Mouse (Mus musculus) thymus, postnatal 10 days (tissue): ENCODE measurements around the gene Sv2c.
"Not testable (repeated sequence)": the region's sequence is repeated elsewhere in the genome, so short reads cannot be mapped to it uniquely, and the experiment has no call there.

Source experiments
- DNase-seq, 2 experiments: peaks; one replicate each; pipeline ENCODE4 v3.0.0; 2021; ENCODE audit warnings: low spot score in 2 of 2

The Sv2c gene

DNA sequence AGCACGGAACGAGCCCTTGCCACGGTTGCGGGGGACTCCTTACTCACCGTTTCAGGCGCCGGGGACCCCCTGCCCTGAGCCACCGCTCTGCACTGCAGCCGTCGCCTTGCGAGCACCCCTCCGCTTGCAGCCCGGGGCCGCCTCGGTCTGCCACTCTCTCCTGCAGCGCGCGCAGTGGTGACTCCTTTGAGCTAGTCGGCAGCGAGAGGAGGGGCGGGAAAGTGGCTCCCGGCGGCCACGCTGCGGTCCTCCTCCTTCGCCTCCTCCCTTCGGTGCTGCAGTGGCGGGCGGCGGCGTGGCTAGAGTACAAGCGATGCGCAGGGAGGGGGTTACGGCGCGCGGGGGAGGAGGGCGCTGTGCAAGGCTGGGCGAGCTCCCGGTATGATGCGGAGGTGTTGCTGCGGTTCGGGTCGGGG, at the start of gene Sv2c:
Sv2c (minus strand) TSS at position 177 of the 416 bp plus-strand sequence.
- DNase-seq, result no peak

DNA sequence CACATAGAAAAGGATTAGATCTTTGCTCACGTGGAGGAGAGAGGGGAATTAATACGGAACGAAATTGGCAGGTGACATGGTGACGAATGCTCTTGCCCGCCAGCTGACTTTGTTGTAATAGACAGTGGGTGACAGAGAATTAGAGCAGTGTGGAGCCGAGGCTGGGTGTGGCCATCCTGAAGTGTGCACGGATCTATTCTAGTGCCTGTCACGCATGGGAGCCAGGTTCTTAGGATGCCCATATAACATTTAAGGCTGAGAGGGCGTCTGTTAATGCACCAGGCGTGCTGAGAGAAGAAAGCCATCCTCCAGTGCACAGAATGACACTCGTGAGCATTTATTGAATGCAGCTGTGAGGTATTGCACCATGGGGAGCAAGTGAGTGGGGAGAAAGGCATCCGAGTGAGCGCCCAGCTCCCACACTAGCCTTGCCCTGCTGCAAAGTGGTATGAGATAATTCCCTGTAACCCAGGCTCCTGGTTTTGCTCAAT, 48.3 kb upstream of the Sv2c start:
- DNase-seq, result no peak

DNA sequence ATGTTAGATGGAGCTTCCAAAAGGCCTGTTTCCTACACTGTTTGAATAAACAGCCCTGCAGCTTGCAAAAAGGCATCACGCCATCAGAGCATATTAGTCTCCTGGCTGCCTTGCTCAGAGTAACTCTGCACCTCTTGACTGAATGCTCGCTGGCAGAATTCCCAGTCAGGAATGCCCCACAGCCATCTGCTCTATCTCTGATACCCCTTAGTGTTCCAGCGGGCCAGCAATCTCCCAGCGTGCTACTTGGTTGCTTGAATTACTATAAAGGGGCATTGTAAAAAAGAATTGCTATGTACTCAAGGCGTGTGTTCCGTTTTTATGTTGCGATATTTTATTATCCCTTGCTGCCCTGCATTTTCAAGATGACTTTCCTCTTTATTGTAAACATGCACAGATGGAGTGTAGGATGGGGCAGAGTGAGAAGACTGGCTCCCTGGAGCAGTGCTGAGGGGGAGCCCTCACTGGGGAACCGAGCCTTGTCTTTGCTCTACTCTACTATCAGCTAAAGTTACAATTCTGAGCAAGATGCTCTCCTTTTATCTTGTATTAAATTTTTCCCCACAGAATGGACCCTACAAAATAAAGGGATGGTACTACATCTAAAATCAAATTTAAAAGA, 43.3 kb upstream of the Sv2c start:
- no peak for DNase-seq

DNA sequence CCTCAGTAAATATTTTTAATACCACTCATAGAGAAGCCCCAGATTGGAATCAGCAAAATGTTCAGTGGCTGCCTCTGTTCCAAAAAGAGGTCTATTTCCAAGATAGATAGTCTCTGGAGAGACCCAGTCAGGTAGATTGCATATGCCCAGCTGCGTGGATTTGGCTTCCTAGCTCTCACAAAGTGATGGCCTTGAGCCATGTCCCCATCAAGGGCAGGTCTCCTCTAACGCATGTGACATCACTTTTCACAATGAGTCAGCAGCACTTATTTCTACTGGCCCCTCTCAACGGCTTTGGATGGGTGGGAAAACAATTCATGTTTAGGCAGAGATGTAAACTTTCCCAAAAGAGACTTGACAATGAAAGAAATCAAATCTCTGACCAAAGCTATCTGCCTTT, 41.3 kb upstream of the Sv2c start:
- DNase-seq, result no peak

DNA sequence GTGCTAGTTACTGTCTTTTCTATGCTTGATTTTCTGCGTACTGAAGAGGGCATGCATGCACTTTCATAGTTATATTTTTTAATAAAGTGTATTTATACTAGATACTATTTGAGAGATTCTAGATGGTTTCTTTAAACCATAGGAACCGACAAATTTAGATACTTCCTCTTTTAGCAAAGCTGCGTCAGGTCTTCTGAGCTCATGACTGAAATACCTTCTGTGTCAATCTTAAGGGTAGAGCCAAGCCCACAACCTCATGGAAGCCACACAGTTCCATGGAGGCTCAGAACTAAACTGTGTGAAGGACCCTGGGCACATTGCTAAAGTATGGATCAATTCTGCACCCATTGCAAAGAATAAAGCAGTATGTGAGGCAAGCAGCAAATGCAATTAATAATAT, 39.9 kb upstream of the Sv2c start:
- no peak for DNase-seq

DNA sequence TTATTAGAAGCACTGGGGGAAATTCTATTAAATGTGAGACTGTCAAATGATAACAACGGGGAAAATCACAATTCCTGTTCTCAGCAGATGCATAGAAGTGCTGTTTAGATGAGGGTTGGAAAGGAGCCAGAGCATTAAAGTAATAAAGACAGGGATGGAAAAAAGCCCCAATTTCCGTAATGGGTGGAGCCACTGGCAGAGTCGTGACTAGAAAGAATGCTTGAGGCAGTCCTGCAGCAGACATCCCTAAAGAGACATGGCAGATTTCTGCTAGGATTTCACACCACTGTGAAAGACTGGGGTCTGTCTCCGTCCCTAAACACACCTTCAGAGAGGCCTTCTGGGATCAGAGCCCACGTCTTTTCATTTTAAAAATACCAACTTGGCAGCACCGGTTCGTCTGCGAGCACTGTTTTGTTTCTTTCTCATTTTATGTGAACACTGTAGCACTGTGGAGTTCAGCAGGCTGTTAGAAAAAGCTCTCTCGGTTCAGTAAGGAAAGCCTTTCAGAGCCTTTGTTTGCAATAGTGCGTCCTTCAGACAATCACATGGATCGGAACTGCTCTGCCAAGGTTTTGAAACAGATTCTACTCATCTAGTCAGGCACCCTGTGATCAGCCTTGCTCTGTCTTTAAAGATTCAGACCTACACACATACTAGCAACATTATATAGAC, 36.8 kb upstream of the Sv2c start:
- DNase-seq, result no peak

DNA sequence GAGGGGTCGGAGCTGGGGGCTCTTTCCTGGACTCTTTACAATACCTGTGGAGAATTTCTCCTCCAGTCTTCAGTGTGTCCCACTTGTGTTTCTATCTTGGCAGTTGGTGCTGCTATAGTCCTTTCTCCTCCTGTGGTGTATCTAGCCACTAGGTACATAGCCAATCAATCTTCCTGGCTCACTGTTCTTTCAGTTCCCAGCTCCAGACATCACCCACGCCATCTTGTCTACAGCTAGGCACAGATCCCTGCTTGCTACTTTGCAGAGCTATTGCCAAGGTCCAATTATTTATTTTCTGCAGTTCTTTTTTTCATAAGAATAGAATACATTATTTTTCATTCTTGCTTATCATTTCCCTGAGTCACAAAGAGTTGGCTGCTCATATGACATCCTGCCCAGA, 34.2 kb upstream of the Sv2c start:
- no peak for DNase-seq

DNA sequence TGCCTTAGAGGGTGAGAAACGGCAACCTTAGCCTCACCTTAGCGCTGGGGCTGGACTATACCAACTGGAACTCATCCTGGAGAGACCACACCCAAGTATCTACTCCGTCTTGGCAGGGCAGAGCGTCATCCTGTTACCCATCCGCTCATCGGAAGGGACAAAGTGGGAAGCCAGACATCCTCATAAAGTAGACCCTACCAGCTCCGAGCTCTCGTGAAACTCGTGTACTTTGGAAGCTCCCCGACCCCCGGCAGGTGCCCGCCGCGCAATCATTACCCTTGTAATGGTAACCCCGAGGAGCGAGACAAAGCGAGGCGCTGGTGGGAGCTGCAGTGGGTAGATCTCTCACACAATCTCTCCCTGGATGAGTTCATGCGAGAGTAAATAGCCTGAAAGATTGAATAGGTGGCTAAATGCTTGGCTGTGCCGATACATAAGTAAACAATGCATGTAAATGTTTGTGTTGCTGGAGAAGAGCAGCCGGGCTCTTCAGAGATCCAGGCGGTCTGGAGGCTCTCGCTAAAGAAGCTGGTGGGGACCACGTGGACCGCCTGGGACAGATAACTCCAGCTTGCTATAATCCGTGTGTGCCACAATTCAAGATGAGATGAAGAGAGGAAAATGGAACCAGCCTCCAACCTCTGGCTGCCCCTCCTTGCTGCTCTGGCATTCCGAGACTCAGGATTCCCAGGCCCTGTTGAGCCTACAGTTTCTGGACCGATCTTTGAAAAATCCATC, 1.2 kb upstream of the Sv2c start:
- no peak for DNase-seq

DNA sequence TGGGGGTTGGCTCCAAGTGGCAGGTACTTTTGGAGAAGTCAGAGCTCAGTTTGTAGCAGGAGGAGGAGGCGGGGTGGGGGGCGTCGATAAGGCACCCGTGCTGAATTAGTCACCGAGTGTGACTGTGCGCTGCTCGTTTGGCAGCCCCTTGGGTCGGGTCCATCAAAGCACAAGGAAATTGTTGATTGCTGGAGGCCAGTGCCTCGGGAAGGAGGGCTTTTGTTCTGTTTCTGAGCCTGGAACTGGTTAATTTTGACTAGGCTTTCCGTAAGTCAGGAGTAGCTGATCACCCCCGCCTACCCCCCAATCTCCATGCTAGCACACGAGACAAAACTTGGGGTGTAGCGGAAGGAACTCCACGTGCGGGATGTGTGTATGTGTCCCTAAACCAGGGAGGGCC, 456 bp upstream of the Sv2c start:
- no peak for DNase-seq

DNA sequence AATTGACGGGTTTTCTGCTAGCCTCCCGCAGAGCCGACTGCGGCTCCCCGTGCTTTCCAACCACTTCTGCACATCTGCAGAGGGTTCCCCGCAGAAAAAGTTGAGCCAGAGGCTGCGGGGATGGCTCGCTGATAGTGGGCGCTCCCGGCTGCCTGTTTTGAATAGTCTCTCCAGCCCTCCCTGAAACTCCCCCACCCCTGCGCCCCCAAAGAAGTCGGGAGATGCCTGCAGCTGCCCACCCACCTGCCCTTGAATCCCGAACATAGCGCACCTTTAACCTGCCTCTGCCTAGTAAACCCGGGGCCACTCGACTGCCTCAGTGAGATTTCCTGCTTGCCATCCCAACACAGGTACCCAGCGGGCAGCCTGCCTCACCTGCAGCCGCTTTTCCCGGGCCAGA, 466 bp downstream of the Sv2c start:
- DNase-seq, result no peak

DNA sequence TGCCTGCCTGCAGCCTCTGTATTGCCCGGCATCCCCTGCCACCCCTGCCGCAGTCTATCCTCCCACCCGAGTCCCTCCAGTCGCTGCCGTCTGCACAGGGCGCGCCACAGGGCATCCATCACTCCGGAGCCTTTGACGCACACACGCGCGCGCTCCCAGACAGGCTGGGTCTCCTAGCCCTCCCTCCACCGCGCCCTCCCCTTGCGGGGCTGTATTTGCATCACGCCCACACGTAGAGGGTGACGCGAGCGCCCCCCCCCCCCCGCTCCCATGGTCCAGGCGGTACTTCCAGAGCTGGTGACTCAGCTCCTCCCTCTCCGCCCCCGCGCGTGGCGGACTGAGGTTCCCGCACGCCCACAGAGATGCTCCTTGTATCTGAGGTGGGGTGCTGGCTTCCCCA, 1.3 kb downstream of the Sv2c start:
- peak in 1 of 2 experiments; percentile 3 for DNase-seq

DNA sequence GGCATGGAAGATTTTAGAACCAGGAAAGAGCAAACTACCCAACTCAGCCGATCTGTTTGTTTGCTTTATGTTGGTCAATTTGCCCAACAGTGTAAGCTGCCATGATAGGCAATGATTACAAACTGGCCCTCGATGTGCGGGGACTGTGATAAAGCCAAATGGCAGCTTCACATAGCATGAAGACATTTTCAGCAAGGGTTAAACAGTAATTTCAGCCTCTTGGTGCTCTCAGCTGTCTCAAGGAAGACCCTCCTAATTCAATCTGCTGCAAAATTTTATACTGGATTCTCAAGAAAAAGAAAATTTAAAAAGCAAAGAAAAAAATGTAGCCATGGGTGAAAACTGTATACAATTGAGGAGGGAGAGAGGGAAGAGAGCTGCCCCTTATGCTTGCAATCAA, 3.3 kb downstream of the Sv2c start:
- DNase-seq, result no peak

DNA sequence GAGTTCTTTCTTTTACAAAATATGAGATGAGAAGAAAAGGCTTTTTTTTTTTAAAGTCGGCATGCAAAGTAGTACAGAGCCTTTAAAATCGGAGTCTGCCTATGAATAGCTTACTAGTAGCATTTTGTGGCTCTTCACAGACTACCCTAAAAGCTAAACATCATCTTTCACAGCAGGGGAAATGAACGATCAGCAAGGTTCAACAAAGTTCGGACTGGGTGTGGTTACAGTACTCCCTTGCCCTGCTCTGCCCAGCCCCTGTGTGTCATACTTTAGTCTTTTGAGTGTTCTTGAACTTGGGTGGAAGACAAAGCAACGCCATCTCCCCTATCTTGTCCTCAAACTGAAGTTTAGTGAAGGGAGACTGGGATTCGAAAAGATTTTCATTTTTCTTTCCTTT, 5.7 kb downstream of the Sv2c start:
- no peak for DNase-seq

DNA sequence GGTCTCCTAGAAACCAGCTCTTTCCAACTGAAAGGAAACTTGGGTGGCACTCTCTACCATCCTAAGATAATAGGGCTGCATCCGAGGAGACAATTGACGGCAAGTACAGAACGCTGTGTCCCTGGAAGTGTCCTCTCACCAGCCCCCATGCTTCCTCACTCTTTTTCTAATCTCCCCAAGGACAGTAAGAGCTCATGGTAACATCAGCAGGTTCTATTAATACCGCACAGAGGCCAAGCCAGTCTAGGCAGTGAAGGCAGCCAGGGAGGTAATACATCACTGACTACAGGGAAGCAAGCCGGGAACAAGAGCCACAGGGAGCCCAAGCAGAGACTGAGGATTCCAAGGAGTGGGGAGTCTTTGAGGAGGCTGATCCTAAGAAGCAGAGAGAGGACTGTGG, 7.4 kb downstream of the Sv2c start:
- no peak for DNase-seq

DNA sequence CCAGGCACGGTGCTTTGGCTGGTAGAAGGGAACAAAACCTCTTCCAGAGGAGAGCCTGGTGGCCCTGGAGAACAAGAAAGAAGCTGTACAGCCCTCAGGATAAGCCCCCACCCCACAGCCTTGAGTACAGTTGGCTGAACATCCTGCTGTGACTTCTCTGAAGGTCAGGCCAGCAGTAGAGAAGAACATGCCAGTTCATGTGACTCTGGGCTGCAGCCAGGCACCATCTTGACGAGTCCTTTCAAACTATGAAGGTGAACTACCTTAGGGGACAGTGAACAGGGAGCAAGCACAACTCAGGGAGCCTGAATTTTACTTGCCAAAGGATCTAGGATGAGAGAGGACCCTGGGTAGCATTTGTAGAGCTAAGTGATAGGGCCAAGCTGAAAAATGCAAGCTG, 19.7 kb downstream of the Sv2c start:
- no peak for DNase-seq

DNA sequence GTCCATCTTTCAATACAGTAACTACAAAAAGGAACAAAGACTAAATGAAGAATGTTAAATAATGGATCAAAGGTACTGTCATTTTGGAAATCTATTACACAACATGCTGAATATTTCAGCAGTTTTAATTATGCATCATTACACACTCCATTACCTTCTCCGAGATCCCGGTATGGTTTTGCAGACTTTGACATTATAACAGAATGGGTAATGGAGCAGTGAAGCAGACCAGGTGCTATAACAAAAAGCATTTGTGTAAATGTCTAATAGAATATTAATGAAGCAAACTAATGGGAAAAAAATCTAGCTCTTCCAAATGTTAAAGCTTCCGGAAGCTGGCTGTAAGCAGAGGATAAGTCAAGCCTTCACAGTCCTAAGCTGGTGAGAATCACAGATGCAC, 21.6 kb downstream of the Sv2c start:
- no peak for DNase-seq

DNA sequence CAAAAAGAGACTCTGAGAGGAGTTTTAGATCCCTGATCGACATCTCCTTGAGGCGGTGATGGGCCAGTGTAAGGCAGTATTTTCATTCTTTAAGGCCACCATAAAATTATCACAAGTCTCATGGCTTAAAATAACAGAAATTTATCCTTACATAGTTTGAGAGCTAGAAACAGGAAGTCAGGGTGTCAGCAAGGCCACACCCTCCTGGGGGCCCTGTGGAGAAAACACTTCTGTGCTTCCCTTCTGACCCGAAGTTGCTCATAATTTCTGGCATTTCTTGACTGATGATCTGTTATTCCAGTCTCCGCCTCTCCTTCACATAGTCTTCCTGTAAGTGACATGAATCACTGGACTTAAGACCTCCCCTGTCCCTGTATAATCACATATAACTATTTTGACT, 26.0 kb downstream of the Sv2c start:
- DNase-seq, result no peak

DNA sequence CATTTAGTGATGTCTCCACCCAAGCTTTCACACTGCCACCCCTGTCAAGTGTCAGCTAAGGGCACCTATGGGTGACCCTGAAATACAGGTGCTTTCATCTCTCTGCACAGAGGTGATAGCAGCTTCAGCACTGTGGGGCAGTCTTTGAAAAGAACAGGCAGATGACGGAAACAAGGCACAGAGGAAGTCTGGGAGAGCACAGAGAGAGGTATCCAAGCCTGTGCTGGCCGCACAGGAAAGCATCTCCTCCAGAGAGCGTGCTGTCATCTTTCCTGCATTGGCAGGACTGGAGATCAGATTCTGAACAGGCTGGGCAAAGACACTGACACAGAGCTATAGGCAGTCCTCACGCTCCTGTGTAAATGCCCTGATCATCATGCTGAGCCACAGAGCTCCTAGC, 41.4 kb downstream of the Sv2c start:
- no peak for DNase-seq

DNA sequence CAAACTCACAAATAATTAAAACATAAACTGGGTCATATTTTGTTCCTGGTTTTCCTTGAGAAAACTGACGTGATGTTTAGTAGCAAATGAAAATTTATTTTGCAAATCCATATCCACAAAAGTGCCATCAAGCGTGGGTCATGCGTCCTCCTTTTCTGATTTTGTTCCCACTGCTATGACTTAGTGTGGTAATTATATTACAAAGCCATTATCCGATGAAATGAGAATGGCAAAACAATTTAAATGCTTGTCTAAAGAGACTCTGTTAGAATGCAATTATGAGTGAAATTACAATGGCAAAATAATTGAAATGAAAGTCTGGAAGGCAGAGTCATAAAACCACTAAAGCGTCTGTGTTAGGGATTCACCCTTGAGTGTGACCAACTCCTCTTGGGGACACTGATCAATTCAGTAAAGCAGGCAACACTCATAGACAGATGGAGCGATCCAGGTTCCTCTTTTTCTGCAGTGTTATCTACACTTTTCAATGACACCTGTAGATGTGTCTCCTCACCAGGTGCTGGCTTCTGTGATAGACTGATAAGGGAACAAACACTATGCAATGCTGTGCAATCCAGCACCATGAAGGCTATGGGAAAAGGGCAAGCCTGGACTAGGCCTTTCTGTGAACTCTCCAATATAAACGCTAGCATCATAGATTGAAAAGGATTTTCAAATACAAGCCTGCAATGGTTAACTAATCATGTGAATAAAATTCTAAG, 46.6 kb downstream of the Sv2c start:
- DNase-seq, result no peak

DNA sequence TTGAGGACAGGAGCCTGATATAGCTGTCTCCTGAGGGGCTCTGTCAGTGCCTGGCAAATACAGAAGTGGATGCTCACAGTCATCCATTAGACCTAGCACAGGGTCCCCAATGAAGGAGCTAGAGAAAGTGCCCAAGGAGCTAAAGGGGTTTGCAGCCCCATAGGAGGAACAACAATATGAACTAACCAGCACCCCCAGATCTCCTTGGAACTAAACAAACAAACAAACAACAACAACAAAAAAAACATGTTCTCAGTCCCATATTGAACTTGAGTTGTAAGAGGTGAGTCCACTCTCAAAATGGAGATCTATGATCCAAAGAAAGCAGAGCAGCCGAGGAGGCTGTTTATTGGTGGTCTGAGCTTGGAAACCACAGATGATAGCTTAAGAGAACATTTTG, 50.6 kb downstream of the Sv2c start, which contains the start of gene Gm17190:
Gm17190 (plus strand) TSS at position 301 of the 400 bp plus-strand sequence.
- DNase-seq, result not testable (repeated sequence)

DNA sequence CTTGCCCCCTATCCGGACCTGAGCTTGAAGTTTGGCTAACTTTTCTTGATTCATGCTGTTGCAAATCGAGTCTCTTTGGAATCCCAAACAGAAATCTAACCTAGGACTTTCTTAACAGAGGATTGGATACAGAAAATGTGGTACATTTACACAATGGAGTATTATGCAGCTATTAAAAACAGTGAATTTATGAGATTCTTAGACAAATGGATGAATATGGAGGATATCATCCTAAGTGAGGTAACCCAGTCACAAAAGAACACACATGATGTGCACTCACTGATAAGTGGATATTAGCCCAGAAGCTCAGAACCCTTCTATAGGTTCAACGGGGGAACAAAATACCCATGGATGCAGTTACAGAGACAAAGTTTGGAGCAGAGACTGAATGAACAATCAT, 51.1 kb downstream of the Sv2c start, which contains the start of gene Gm20075:
Gm20075 (minus strand) TSS at position 101 of the 400 bp plus-strand sequence.
- DNase-seq, result not testable (repeated sequence)

DNA sequence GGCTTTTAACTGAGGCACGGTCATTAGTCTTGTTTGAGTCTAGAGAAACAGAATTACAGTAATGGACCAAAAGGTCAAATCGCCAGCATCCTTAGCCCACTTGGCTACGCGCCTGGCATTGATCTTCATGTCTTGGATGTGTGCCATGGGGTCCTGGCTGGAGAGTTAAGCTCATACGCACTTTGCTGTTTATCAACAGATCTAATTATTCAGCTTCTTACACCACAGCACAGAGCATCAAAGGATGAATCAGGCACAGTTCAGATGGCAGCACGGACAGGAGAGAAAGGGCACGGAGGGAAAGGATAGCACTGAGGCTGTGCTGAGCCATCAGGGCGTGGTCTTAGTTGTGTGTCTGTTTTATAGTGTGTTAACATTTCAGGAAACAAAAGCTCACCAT, 58.8 kb downstream of the Sv2c start:
- no peak for DNase-seq
